Mouse (Mus musculus) neural tube, embryonic 14.5 days (tissue): ENCODE measurements around the gene Zfp668. TPM values are rescaled to one million over a fixed set of nuclear protein-coding genes. Genes with fewer than 3 reads are reported as not detected.
A peak's percentile ranks its signal among the peaks of the same experiment; 100 is the strongest.

Source experiments
- ATAC-seq: fragments of 200-750 bp; cut with Nextera tagmentation; 2 replicates; pipeline ENCODE4 v1.8.0; 2017; ENCODE audit warnings: low read depth, mild to moderate bottlenecking, moderate TSS enrichment, moderate library complexity
- H3K27ac ChIP-seq: fragments of 300-500 bp; sonication (generic); 2 replicates; pipeline ENCODE4 v1.5.1; 2014; ENCODE audit warnings: low read depth, mild to moderate bottlenecking, control low read depth, low read length, moderate library complexity, mixed read lengths
- H3K27me3 ChIP-seq: fragments of 300-500 bp; sonication (generic); 2 replicates; pipeline ENCODE4 v1.6.1; 2014; ENCODE audit warnings: low read length; ENCODE audit not compliant: control insufficient read depth, insufficient read depth
- H3K36me3 ChIP-seq: fragments of 300-500 bp; sonication (generic); 2 replicates; pipeline ENCODE4 v1.6.1; 2014; ENCODE audit warnings: low read length, mixed read lengths; ENCODE audit not compliant: control insufficient read depth, insufficient read depth
- H3K4me1 ChIP-seq: fragments of 300-500 bp; sonication (generic); 2 replicates; pipeline ENCODE4 v1.6.1; 2014; ENCODE audit warnings: low read length; ENCODE audit not compliant: control insufficient read depth, insufficient read depth
- H3K4me2 ChIP-seq: fragments of 300-500 bp; sonication (generic); 2 replicates; pipeline ENCODE4 v1.6.1; 2014; ENCODE audit warnings: mild to moderate bottlenecking, low read depth, low read length, control low read depth
- H3K4me3 ChIP-seq: fragments of 300-500 bp; sonication (generic); 2 replicates; pipeline ENCODE4 v1.5.1; 2014; ENCODE audit warnings: low read depth, low read length, control low read depth, mixed read lengths
- H3K9ac ChIP-seq: fragments of 300-500 bp; sonication (generic); replicated peaks from 2 replicates; pipeline ENCODE4 v1.6.1; 2014; ENCODE audit warnings: low read depth, mild to moderate bottlenecking, control low read depth, low read length, mixed read lengths
- H3K9me3 ChIP-seq: fragments of 300-500 bp; sonication (generic); 2 replicates; pipeline ENCODE4 v1.6.1; 2016; ENCODE audit warnings: low read length; ENCODE audit not compliant: control insufficient read depth
- WGBS: fragments of 180-500 bp; shearing (Covaris S2); extraction: QIAGEN DNeasy Blood & Tissue Kit; methylation state at CpG from one replicate; pipeline ENCODE4 v1.1.7; 2014; 5-methylcytosine and 5-hydroxymethylcytosine counted together
- polyA plus RNA-seq: library from polyadenylated mRNA; unstranded; fragments of >200 nt; fragmentation: Nextera tagmentation; extraction: Ambion mirVana; gene quantifications from 2 replicates; pipeline ENCODE4 v1.2.1, GENCODE M21; 2014

The Zfp668 gene
- polyA plus RNA-seq, 1 experiment from 2014 or later, result 29.7 TPM

- H3K27me3 ChIP-seq, result no peaks in the 10 kb centered on the region
- H3K4me2 ChIP-seq, result no peak overlapping the region
- no peak overlapping the region for H3K9ac ChIP-seq
- H3K4me3 ChIP-seq, result no peak overlapping the region
- no peak for ATAC-seq
- whole genome bisulfite sequencing, result 88% methylated on average over 8 of the region's 8 CpGs
- H3K36me3 ChIP-seq, result peaks cover 64% of the 10 kb centered on the region
- peaks cover 5% of the 10 kb centered on the region; the same call in 1 of the 2 replicates for H3K4me1 ChIP-seq
- no peaks in the 10 kb centered on the region for H3K9me3 ChIP-seq
- no peak overlapping the region for H3K27ac ChIP-seq
Measured at GRCm38 (mm10) chr7:127887191-127887590, 10.6 kb upstream of the Zfp668 start.

- no peaks in the 10 kb centered on the region for H3K9me3 ChIP-seq
- peaks cover 69% of the 10 kb centered on the region for H3K36me3 ChIP-seq
- peaks cover 5% of the 10 kb centered on the region; the same call in 1 of the 2 replicates for H3K4me1 ChIP-seq
- H3K27ac ChIP-seq, result no peak overlapping the region
- H3K27me3 ChIP-seq, result no peaks in the 10 kb centered on the region
- 92% methylated on average over 6 of the region's 6 CpGs for WGBS
- no peak overlapping the region for H3K9ac ChIP-seq
- no peak overlapping the region for H3K4me2 ChIP-seq
- H3K4me3 ChIP-seq, result no peak overlapping the region
- ATAC-seq, result no peak
Measured at GRCm38 (mm10) chr7:127886551-127886950, 9.9 kb upstream of the Zfp668 start.

- no peak overlapping the region for H3K27ac ChIP-seq
- WGBS, result 75% methylated on average over 6 of the region's 6 CpGs
- no peak for ATAC-seq
Measured at GRCm38 (mm10) chr7:127885951-127886350, 9.3 kb upstream of the Zfp668 start.

GRCm38 (mm10) chr7:127880431-127880830 is 3.8 kb upstream of the Zfp668 start:
- Histone ChIP-seq H3K4me2 (no peak overlapping the region), H3K9me3 (no peaks in the 10 kb centered on the region), H3K9ac (no peak overlapping the region), H3K36me3 (peaks cover 62% of the 10 kb centered on the region), H3K4me1 (0 out of 2 replicates have a peak, but pooled peaks cover 9% of the 10 kb centered on the region), H3K27ac (no peak overlapping the region), H3K27me3 (no peaks in the 10 kb centered on the region), H3K4me3 (no peak overlapping the region)
- WGBS, result 85% methylated on average over 12 of the region's 12 CpGs
- no peak for ATAC-seq

More at GRCm38 (mm10) chr7:127885951-127886350, 9.3 kb upstream of the Zfp668 start:
- no peak overlapping the region for H3K9ac ChIP-seq
- H3K4me2 ChIP-seq, result no peak overlapping the region
- peaks cover 74% of the 10 kb centered on the region for H3K36me3 ChIP-seq
- no peaks in the 10 kb centered on the region for H3K9me3 ChIP-seq
- no peak overlapping the region for H3K4me3 ChIP-seq
- peaks cover 5% of the 10 kb centered on the region; the same call in 1 of the 2 replicates for H3K4me1 ChIP-seq
- H3K27me3 ChIP-seq, result no peaks in the 10 kb centered on the region

- no peak overlapping the region for H3K9ac ChIP-seq
- no peak overlapping the region for H3K27ac ChIP-seq
- no peak overlapping the region for H3K4me3 ChIP-seq
- peaks cover 14% of the 10 kb centered on the region for H3K4me1 ChIP-seq
- H3K27me3 ChIP-seq, result 0 out of 2 replicates have a peak, but pooled peaks cover 2% of the 10 kb centered on the region
- H3K9me3 ChIP-seq, result no peaks in the 10 kb centered on the region
- WGBS, result 94% methylated on average over 9 of the region's 9 CpGs
- no peak for ATAC-seq
- peaks cover 51% of the 10 kb centered on the region for H3K36me3 ChIP-seq
- H3K4me2 ChIP-seq, result no peak overlapping the region
Measured at GRCm38 (mm10) chr7:127879301-127879700, 2.7 kb upstream of the Zfp668 start.

- peaks cover 22% of the 10 kb centered on the region for H3K4me1 ChIP-seq
- peak within 1 kb of the TSS; percentile 74 for H3K4me2 ChIP-seq
- peaks cover 23% of the 10 kb centered on the region for H3K36me3 ChIP-seq
- H3K9ac ChIP-seq, result peak within 1 kb of the TSS; percentile 97
- H3K9me3 ChIP-seq, result no peaks in the 10 kb centered on the region
- peak within 1 kb of the TSS; percentile 99 for H3K27ac ChIP-seq
- H3K27me3 ChIP-seq, result 0 out of 2 replicates have a peak, but pooled peaks cover 2% of the 10 kb centered on the region
- peak; percentile 90 for ATAC-seq
- peak within 1 kb of the TSS; percentile 92 for H3K4me3 ChIP-seq
- under 1% methylated on average over 41 of the region's 41 CpGs for WGBS
Measured at GRCm38 (mm10) chr7:127876041-127876466, 574 bp downstream of the Zfp668 start, which contains the start of gene Zfp646. Gene Zfp646 (plus strand): TSS chr7:127876221.

GRCm38 (mm10) chr7:127875627-127876001 is 1.0 kb downstream of the Zfp668 start:
- WGBS, result under 1% methylated on average over 15 of the region's 43 CpGs
- ATAC-seq, result peak; percentile 95
- peaks cover 19% of the 10 kb centered on the region for H3K36me3 ChIP-seq

GRCm38 (mm10) chr7:127874812-127875626 is 1.6 kb downstream of the Zfp668 start:
- Histone ChIP-seq H3K4me2 (peak overlapping the region; percentile 74), H3K27ac (peak overlapping the region; percentile 99), H3K36me3 (peaks cover 13% of the 10 kb centered on the region), H3K27me3 (0 out of 2 replicates have a peak, but pooled peaks cover 2% of the 10 kb centered on the region), H3K4me3 (peak overlapping the region; percentile 92), H3K4me1 (peaks cover 22% of the 10 kb centered on the region), H3K9me3 (no peaks in the 10 kb centered on the region), H3K9ac (peak overlapping the region; percentile 97)
- ATAC-seq, result peak; percentile 29
- 5% methylated on average over 20 of the region's 20 CpGs for WGBS

More at GRCm38 (mm10) chr7:127875627-127876001, 1.0 kb downstream of the Zfp668 start:
- Histone ChIP-seq H3K27me3 (0 out of 2 replicates have a peak, but pooled peaks cover 2% of the 10 kb centered on the region), H3K4me2 (peak overlapping the region; percentile 74; the same call in 1 of the 2 replicates), H3K9me3 (no peaks in the 10 kb centered on the region), H3K4me1 (peaks cover 22% of the 10 kb centered on the region), H3K27ac (peak overlapping the region; percentile 99), H3K4me3 (peak overlapping the region; percentile 92), H3K9ac (peak overlapping the region; percentile 97)
